Mouse (Mus musculus) heart, adult 2 months (tissue): ENCODE measurements around the gene Fthl17e. TPM values are rescaled to one million over a fixed set of nuclear protein-coding genes. Genes with fewer than 3 reads are reported as not detected.
"Not testable (repeated sequence)": the region's sequence is repeated elsewhere in the genome, so short reads cannot be mapped to it uniquely, and the experiment has no call there.

ENCODE experiments used
- DNase-seq, 2 experiments: peaks; one replicate each; pipeline ENCODE4 v3.0.0; 2021
- H3K27ac ChIP-seq: fragments of 200-600 bp; 2 replicates; pipeline ENCODE4 v1.8.1; 2022
- H3K27me3 ChIP-seq: fragments of 200-500 bp; 2 replicates; pipeline ENCODE4 v1.6.1; 2012; ENCODE audit warnings: mild to moderate bottlenecking, low read length, inconsistent platforms, mixed read lengths; ENCODE audit not compliant: control insufficient read depth, insufficient read depth
- H3K36me3 ChIP-seq: fragments of 200-500 bp; 2 replicates; pipeline ENCODE4 v1.6.1; 2012; ENCODE audit warnings: low read length, inconsistent platforms; ENCODE audit not compliant: control insufficient read depth, insufficient read depth
- H3K4me1 ChIP-seq: fragments of 200-500 bp; 2 replicates; pipeline ENCODE4 v1.6.1; 2011; ENCODE audit warnings: low read length; ENCODE audit not compliant: control insufficient read depth, insufficient read depth
- H3K4me3 ChIP-seq: fragments of 200-600 bp; 2 replicates; pipeline ENCODE4 v1.8.1; 2022
- H3K79me2 ChIP-seq: fragments of 200-500 bp; replicated peaks from 2 replicates; pipeline ENCODE4 v1.6.1; 2012; ENCODE audit warnings: mild to moderate bottlenecking, inconsistent platforms, low read length, moderate library complexity, mixed read lengths; ENCODE audit not compliant: control insufficient read depth, insufficient read depth
- H3K9ac ChIP-seq: fragments of 200-500 bp; 2 replicates; pipeline ENCODE4 v1.6.1; 2012; ENCODE audit warnings: low read depth, mild to moderate bottlenecking, control low read depth, inconsistent platforms, low read length, mixed read lengths
- CTCF ChIP-seq: fragments of 200-600 bp; IDR thresholded peaks from 2 replicates; pipeline ENCODE4 v1.8.1; 2022; ENCODE audit warnings: antibody characterized with exemption, mild to moderate bottlenecking, moderate library complexity
- WGBS: fragments of 180-500 bp; shearing (Covaris S2); methylation state at CpG from one replicate; pipeline ENCODE4 v1.1.7; 2018; 5-methylcytosine and 5-hydroxymethylcytosine counted together
- intact Hi-C: fragments of 180-260 bp; cut with DNase I; formaldehyde crosslinking; loops from one replicate; pipeline ENCODE4 v1.15.1; 2025
- polyA plus RNA-seq: library from polyadenylated mRNA; depleted of rRNA; stranded (reverse); fragments of >200 nt; gene quantifications from 2 replicates; pipeline ENCODE4 v1.2.3, GENCODE M21; 2012; rRNA removed
- total RNA-seq, 2 experiments: library from RNA; stranded (reverse); gene quantifications; 2 replicates each; pipeline ENCODE4 v1.2.3; 2021

Gene Fthl17e
- total and polyA plus RNA-seq, 3 experiments, result not detected

DNA sequence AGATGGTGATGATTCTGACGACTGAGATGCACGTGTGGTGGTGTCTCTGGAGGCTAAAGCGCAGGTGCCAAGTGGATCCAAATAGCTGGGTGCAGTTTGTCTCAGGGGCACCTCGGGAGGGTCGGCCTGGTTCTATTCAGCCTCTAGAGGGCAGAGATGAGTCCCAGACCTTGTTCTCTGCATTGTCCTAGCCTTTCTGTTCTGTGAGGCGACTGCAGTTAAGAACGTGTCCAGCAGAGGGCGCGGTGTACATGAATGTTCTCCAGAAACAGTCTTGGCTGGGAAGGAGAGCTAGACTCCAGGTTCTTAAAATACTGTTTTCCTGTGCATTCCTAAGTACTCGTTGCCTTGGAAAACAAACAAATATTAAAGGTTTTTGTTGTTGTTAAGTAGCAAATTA lies 44.4 kb downstream of the Fthl17e start:
- H3K4me1 ChIP-seq, H3K27me3 ChIP-seq, H3K4me3 ChIP-seq, H3K36me3 ChIP-seq, H3K79me2 ChIP-seq, H3K9ac ChIP-seq, H3K27ac ChIP-seq, intact Hi-C loops: not testable (repeated sequence)
- 17% methylated on average over 9 of the region's 10 CpGs for WGBS
- DNase-seq, result peak in 1 of 2 experiments; percentile 56
- TF ChIP-seq CTCF, result peak; percentile 44

Other genes with a start within 250 kb of the Fthl17e start
- not detected for gene Ssxb5, start 229.8 kb upstream of the Fthl17e start, total RNA-seq
- not detected in 2 replicates for gene Ssxb5, start 229.8 kb upstream of the Fthl17e start, polyA plus RNA-seq
- gene Gm6592, start 189.5 kb upstream of the Fthl17e start, total RNA-seq, result not detected
- gene Gm6592, start 189.5 kb upstream of the Fthl17e start, polyA plus RNA-seq, result not detected in 2 replicates
- gene Gm5751, start 159.2 kb upstream of the Fthl17e start, total RNA-seq, result not detected
- gene Gm5751, start 159.2 kb upstream of the Fthl17e start, polyA plus RNA-seq, result not detected in 2 replicates
- 1 to 10 TPM in 1 of 2 experiments, under 1 TPM in 1; 0.91 to 1.0 TPM for gene B630019K06Rik, start 141.1 kb upstream of the Fthl17e start, total RNA-seq
- 0.44 and 0.45 TPM in 2 replicates for gene B630019K06Rik, start 141.1 kb upstream of the Fthl17e start, polyA plus RNA-seq
- not detected for gene Fthl17b, start 70.5 kb upstream of the Fthl17e start, total RNA-seq
- gene Fthl17b, start 70.5 kb upstream of the Fthl17e start, polyA plus RNA-seq, result not detected in 2 replicates
- not detected for gene Fthl17c, start 56.9 kb upstream of the Fthl17e start, total RNA-seq
- gene Fthl17c, start 56.9 kb upstream of the Fthl17e start, polyA plus RNA-seq, result not detected in 2 replicates
- gene Fthl17d, start 46.7 kb upstream of the Fthl17e start, total RNA-seq, result not detected
- not detected in 2 replicates for gene Fthl17d, start 46.7 kb upstream of the Fthl17e start, polyA plus RNA-seq
- not detected for gene Fthl17f, start 29.5 kb downstream of the Fthl17e start, total RNA-seq
- gene Fthl17f, start 29.5 kb downstream of the Fthl17e start, polyA plus RNA-seq, result not detected in 2 replicates
- not detected for gene 4930402K13Rik, start 71.1 kb downstream of the Fthl17e start, total RNA-seq
- gene 4930402K13Rik, start 71.1 kb downstream of the Fthl17e start, polyA plus RNA-seq, result not detected in 2 replicates
- gene Lancl3, start 166.4 kb downstream of the Fthl17e start, total RNA-seq, result 1 to 10 TPM; 4.2 to 5.4 TPM
- gene Lancl3, start 166.4 kb downstream of the Fthl17e start, polyA plus RNA-seq, result 0.53 and 1.1 TPM in 2 replicates
- gene Gm14862, start 223.4 kb downstream of the Fthl17e start, total RNA-seq, result not detected
- not detected in 2 replicates for gene Gm14862, start 223.4 kb downstream of the Fthl17e start, polyA plus RNA-seq
- 1 to 10 TPM; 7.3 to 8.2 TPM for gene Xk, start 239.3 kb downstream of the Fthl17e start, total RNA-seq
- gene Xk, start 239.3 kb downstream of the Fthl17e start, polyA plus RNA-seq, result 3.3 and 6.5 TPM in 2 replicates